Mouse (Mus musculus): ENCODE measurements at regions not wholly inside any gene's neighbourhood (a gene's known extent, or its start where the extent isn't known, plus 50 kb on each side); places are given as distances from the start of the nearest gene placed in this dataset.

GRCm38 (mm10) chr2:78977632-78978397 is 109.9 kb downstream of the Ube2e3 start:
- TF ChIP-seq POLR2A (IDR thresholded peaks at IDR 0.05; ENCODE audit: low read depth, low read length): no peak
- TF ChIP-seq CTCF (IDR thresholded peaks at IDR 0.05; ENCODE audit: extremely low read depth, insufficient read depth, insufficient read length, insufficient replicate concordance): no peak
